ENCODE assay signal across 24 mouse cellular contexts in the genomic region with DNA sequence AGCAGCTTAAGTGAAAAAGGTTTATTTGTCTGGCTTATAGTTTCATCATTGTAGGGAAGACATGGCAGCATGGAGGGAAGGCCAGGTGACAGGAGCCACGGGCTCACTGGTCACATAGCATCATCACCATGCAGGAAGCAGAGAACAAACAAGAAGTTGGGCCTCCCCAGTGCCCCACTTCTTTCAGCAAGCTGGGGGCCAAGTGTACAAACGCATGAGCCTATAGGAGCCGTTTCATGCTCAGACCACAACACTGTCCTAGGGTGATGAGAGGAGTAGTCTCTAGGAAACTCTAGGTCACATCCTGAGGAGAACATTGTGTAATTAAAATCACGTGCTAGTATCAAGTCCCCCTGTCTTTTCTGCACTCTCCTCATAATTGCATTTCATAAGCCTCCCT. TPM values are rescaled to one million over a fixed set of nuclear protein-coding genes. Genes with fewer than 3 reads are reported as not detected.
DNase-seq lines count a peak whose midpoint lies in the region; ATAC-seq and TF ChIP-seq lines count a peak whose summit lies in the region.
"Had no signal": no experiment of that assay in that cellular context is flagged by ENCODE, and none has a peak within 500 bp of the region (broad histone marks: within the 10 kb centered on the region; RNA-seq: fewer than 3 reads in every experiment).

No protein-coding gene starts in this region.

- H3K36me3 ChIP-seq in heart, embryonic 16.5 days (ENCODE audit: control insufficient read depth, insufficient read depth), result no peaks in the 10 kb centered on the region
- H3K36me3 ChIP-seq: embryonic facial prominence, embryonic 15.5 days; neural tube, embryonic 15.5 days had no signal

- TF ChIP-seq CTCF in gastrocnemius, adult 2 months (IDR thresholded peaks at IDR 0.05), result no peak
- no peak for TF ChIP-seq CTCF in olfactory bulb, adult 2 months (IDR thresholded peaks at IDR 0.05; ENCODE audit: insufficient read depth, low read depth, low read length)

- ATAC-seq in heart, embryonic 16.5 days (replicated peaks; ENCODE audit: extremely low read depth, insufficient read depth, low FRiP score), result no peak
- ATAC-seq: forebrain, embryonic 14.5 days; lung, postnatal 0 days; Patski had no signal

- intact Hi-C loops in gastrocnemius, adult 2 months (cut with DNase I), result no loop called here
- intact Hi-C loops in left cerebral cortex, postnatal 36 days (cut with DNase I), result no loop called here

- peaks cover 20% of the 10 kb centered on the region for H3K4me1 ChIP-seq in heart, embryonic 16.5 days (ENCODE audit: control insufficient read depth, insufficient read depth, low read length)
- peaks cover 13% of the 10 kb centered on the region for H3K4me1 ChIP-seq in brown adipose tissue, adult 24 weeks (ENCODE audit: control insufficient read depth, insufficient read depth, insufficient read length, low read length)
- peaks cover 5% of the 10 kb centered on the region; the same call in 1 of the 2 replicates for H3K4me1 ChIP-seq in olfactory bulb, adult 2 months (ENCODE audit: control insufficient read depth, insufficient read depth, low read length)
- H3K4me1 ChIP-seq: limb, embryonic 10.5 days had no signal

- no peak for DNase-seq in gastrocnemius, adult 2 months
- no peak for DNase-seq in gastrocnemius, postnatal 4 days (ENCODE audit: low spot score in 2 of 2)
- no peak for DNase-seq in heart, adult 18-20 months
- no peak for DNase-seq in left cerebral cortex, postnatal 36 days (ENCODE audit: low spot score in 2 of 2)
- DNase-seq: adrenal gland, adult 2 months; cerebellum, adult 8-10 months; gastrocnemius, postnatal 10 days; kidney, adult 2 months; liver had no signal

- H3K9ac ChIP-seq in heart, embryonic 16.5 days (ENCODE audit: low read length), result no peak overlapping the region
- H3K9ac ChIP-seq: embryonic facial prominence, embryonic 15.5 days; hindbrain, embryonic 13.5 days; neural tube, embryonic 15.5 days had no signal

- no peaks in the 10 kb centered on the region; the same call in 1 of the 2 replicates for H3K9me3 ChIP-seq in heart, embryonic 16.5 days (replicated peaks; ENCODE audit: control insufficient read depth, low read length)
- H3K9me3 ChIP-seq: embryonic facial prominence, embryonic 15.5 days; G1E; hindbrain, embryonic 13.5 days; limb, embryonic 10.5 days; neural tube, embryonic 15.5 days had no signal

- H3K27me3 ChIP-seq in heart, embryonic 16.5 days (ENCODE audit: control insufficient read depth, insufficient read depth, low read length), result no peaks in the 10 kb centered on the region
- H3K27me3 ChIP-seq: CH12.LX; embryonic facial prominence, embryonic 15.5 days; hindbrain, embryonic 13.5 days; neural tube, embryonic 15.5 days; Patski had no signal

- TF ChIP-seq POLR2A in olfactory bulb, adult 2 months (IDR thresholded peaks at IDR 0.05; ENCODE audit: insufficient read depth, low read depth, low read length), result no peak

- H3K27ac ChIP-seq in gastrocnemius, adult 2 months, result peak overlapping the region; percentile 75
- peak overlapping the region; percentile 48; the same call in 1 of the 2 replicates for H3K27ac ChIP-seq in heart, embryonic 16.5 days (ENCODE audit: low read length)
- H3K27ac ChIP-seq in brown adipose tissue, adult 24 weeks (replicated peaks; ENCODE audit: low read depth, low read length), result 0 out of 2 replicates have a peak overlapping the region, but pooled peaks have one; percentile 1
- H3K27ac ChIP-seq in olfactory bulb, adult 2 months (ENCODE audit: insufficient read depth, low read depth, low read length), result 0 out of 2 replicates have a peak overlapping the region, but pooled peaks have one; percentile 35
- H3K27ac ChIP-seq: embryonic facial prominence, embryonic 15.5 days; hindbrain, embryonic 13.5 days; kidney, postnatal 0 days; limb, embryonic 10.5 days; macrophage; neural tube, embryonic 15.5 days had no signal

- H3K4me2 ChIP-seq in heart, embryonic 16.5 days (ENCODE audit: low read depth, low read length), result no peak overlapping the region
- H3K4me2 ChIP-seq: embryonic facial prominence, embryonic 15.5 days; hindbrain, embryonic 13.5 days; midbrain, embryonic 11.5 days; neural tube, embryonic 15.5 days had no signal

- H3K4me3 ChIP-seq in gastrocnemius, adult 2 months, result no peak overlapping the region
- no peak overlapping the region for H3K4me3 ChIP-seq in heart, embryonic 16.5 days (ENCODE audit: low read length)
- no peak overlapping the region for H3K4me3 ChIP-seq in brown adipose tissue, adult 24 weeks (ENCODE audit: insufficient read depth, low read depth, low read length)
- H3K4me3 ChIP-seq in olfactory bulb, adult 2 months (ENCODE audit: insufficient read depth, low read depth, low read length), result no peak overlapping the region
- H3K4me3 ChIP-seq: embryonic facial prominence, embryonic 15.5 days; hindbrain, embryonic 13.5 days; limb, embryonic 10.5 days; neural tube, embryonic 15.5 days had no signal

- 62% methylated on average over 4 of the region's 4 CpGs for WGBS in heart, embryonic 16.5 days
- 61% methylated on average over 4 of the region's 4 CpGs for WGBS in olfactory bulb, adult 2 months

RNA-seq across cellular contexts. Expression of a gene that starts 30.2 kb away (rescaled TPM):
- 10 to 100 TPM; 40.1 to 63.3 TPM for total RNA-seq in gastrocnemius, adult 2 months (2021)
- total RNA-seq in gastrocnemius, postnatal 4 days (2021), result 10 to 100 TPM; 58.8 to 62.8 TPM
- polyA plus RNA-seq in heart, embryonic 16.5 days (2015; fragmentation: Nextera tagmentation; extraction: Ambion mirVana), result 6.6 and 7.8 TPM in 2 replicates
- 10 to 100 TPM; 38.0 to 40.7 TPM for total RNA-seq in heart, adult 18-20 months (2021)
- polyA plus RNA-seq in brown adipose tissue, adult 24 weeks (2012; ENCODE audit: insufficient read depth, insufficient read length, missing spikeins), result 14.3 and 17.7 TPM in 2 replicates
- polyA plus RNA-seq in olfactory bulb, adult 2 months (2012; ENCODE audit: insufficient read depth, insufficient read length, low replicate concordance, missing spikeins), result not detected in 2 replicates
- total RNA-seq in left cerebral cortex, postnatal 36 days (2021), result 10 to 100 TPM; 60.9 to 61.6 TPM

Comparison
In these comparisons a context has a peak if more than half of its experiments do, and no peak if none do; other contexts are left out.
1. H3K27ac ChIP-seq: peak in every context shown above with its lines; median percentile 75 in gastrocnemius, adult 2 months; 48 in heart, embryonic 16.5 days; 35 in olfactory bulb, adult 2 months; 1 in brown adipose tissue, adult 24 weeks.